Mouse (Mus musculus): Measurements from ENCODE around the gene Opcml.

DNA sequence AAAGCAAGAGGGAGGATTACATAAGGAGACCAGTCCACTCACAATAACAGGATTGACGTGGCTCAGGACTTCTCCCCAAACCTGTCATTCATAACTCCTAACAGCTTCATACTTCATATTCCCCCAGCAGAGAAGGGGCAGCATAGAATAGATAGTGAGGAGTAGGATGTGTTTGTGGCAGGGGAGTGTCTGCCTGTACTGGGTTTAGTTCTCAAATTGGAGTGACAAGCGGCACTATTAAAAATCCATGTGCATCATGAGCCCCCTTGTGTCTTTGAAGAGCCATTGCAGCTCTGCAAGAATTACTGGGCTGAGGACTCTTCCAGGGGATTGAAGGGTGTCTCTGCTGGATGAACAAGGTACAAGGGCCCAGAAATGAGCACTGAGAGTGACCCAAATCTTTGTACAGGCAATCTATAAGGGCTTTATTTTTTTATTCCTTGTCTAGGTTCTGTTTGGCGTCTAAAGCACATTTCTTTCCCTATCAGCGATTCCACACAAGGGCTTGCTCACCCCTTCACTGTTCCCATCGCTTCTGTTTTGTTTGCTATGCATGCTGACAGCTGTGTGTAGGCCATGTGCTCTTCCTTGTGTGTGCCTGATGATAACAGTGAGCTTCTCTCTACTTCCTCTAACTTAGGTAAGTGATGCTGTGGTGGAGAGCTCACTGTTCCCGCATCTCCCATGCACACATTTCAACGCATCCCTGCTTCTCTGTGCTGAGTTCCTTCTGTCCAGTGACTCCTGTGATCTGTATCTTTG is 457.3 kb downstream of the Opcml start:
- no peak for TF ChIP-seq CTCF (IDR thresholded peaks at IDR 0.05; ENCODE audit: low read depth, low read length)
- TF ChIP-seq POLR2A (IDR thresholded peaks at IDR 0.05; ENCODE audit: borderline replicate concordance, low read depth, low read length) = no peak

Data from bone marrow macrophage, adult 2 months (primary cell).